Mouse (Mus musculus) limb, embryonic 14.5 days (tissue): ENCODE results near the gene Mup15. TPM values are rescaled to one million over a fixed set of nuclear protein-coding genes. Genes with fewer than 3 reads are reported as not detected.
"Not testable (repeated sequence)": the region's sequence is repeated elsewhere in the genome, so short reads cannot be mapped to it uniquely, and the experiment has no call there.

Experiments
- ATAC-seq: fragments of 200-750 bp; cut with Nextera tagmentation; 2 replicates; pipeline ENCODE4 v1.8.0; 2017; ENCODE audit warnings: low read depth, moderate number of reproducible peaks, moderate TSS enrichment; ENCODE audit not compliant: low FRiP score
- DNase-seq: peaks from one replicate; pipeline ENCODE4 v3.0.0-alpha.2; 2015; ENCODE audit warnings: low spot score
- H3K27ac ChIP-seq: fragments of 300-500 bp; sonication (generic); replicated peaks from 2 replicates; pipeline ENCODE4 v1.5.1; 2014; ENCODE audit warnings: low read depth, mild to moderate bottlenecking, low read length, moderate library complexity, mixed read lengths
- H3K27me3 ChIP-seq: fragments of 300-500 bp; sonication (generic); 2 replicates; pipeline ENCODE4 v1.6.1; 2014; ENCODE audit warnings: low read length, mixed read lengths; ENCODE audit not compliant: control insufficient read depth, insufficient read depth
- H3K36me3 ChIP-seq: fragments of 300-500 bp; sonication (generic); 2 replicates; pipeline ENCODE4 v1.6.1; 2014; ENCODE audit warnings: mild to moderate bottlenecking, low read length, moderate library complexity, mixed read lengths; ENCODE audit not compliant: control insufficient read depth, insufficient read depth
- H3K4me1 ChIP-seq: fragments of 300-500 bp; sonication (generic); 2 replicates; pipeline ENCODE4 v1.6.1; 2014; ENCODE audit warnings: antibody characterized with exemption, low read length, mixed read lengths; ENCODE audit not compliant: control insufficient read depth, insufficient read depth
- H3K4me2 ChIP-seq: fragments of 300-500 bp; sonication (generic); replicated peaks from 2 replicates; pipeline ENCODE4 v1.6.1; 2014; ENCODE audit warnings: low read depth, mild to moderate bottlenecking, low read length, moderate library complexity; ENCODE audit not compliant: severe bottlenecking
- H3K4me3 ChIP-seq: fragments of 300-500 bp; sonication (generic); replicated peaks from 2 replicates; pipeline ENCODE4 v1.5.1; 2014; ENCODE audit warnings: low read length
- H3K9ac ChIP-seq: fragments of 300-500 bp; sonication (generic); 2 replicates; pipeline ENCODE4 v1.6.1; 2014; ENCODE audit warnings: mild to moderate bottlenecking, low read depth, low read length, moderate library complexity; ENCODE audit not compliant: severe bottlenecking
- H3K9me3 ChIP-seq: fragments of 300-500 bp; sonication (generic); 2 replicates; pipeline ENCODE4 v1.6.1; 2016; ENCODE audit warnings: low read length; ENCODE audit not compliant: control insufficient read depth
- WGBS: fragments of 180-500 bp; shearing (Covaris S2); extraction: QIAGEN DNeasy Blood & Tissue Kit; methylation state at CpG from one replicate; pipeline ENCODE4 v1.1.7; 2014; 5-methylcytosine and 5-hydroxymethylcytosine counted together
- polyA plus RNA-seq, 2 experiments: library from polyadenylated mRNA; depleted of rRNA in 1 of 2; stranded (reverse) in 1 of 2; unstranded in 1 of 2; fragments of >200 nt; fragmentation: Nextera tagmentation in 1 of 2; extraction: Ambion mirVana in 1 of 2; gene quantifications; 2 replicates each; pipeline versions ENCODE4 v1.2.1 to v1.2.3; 2012 to 2014

Gene Mup15
- polyA plus RNA-seq (2012; rRNA removed), result 0.08 and 0.10 TPM in 2 replicates
- polyA plus RNA-seq (2014; fragmentation: Nextera tagmentation; extraction: Ambion mirVana), result 0.41 and 2.7 TPM in 2 replicates

- not testable (repeated sequence) for H3K9ac ChIP-seq, H3K4me1 ChIP-seq, H3K9me3 ChIP-seq, H3K36me3 ChIP-seq, DNase-seq, ATAC-seq, H3K27me3 ChIP-seq, H3K4me3 ChIP-seq, H3K4me2 ChIP-seq, H3K27ac ChIP-seq
- WGBS, result no CpG with 5 or more reads among the region's 4 CpGs
These were observed at the start of gene Mup15 for GRCm38 (mm10) chr4:61439643-61440042. Gene Mup15 (minus strand): TSS chr4:61439743.

Other genes starting within 250 kb of the Mup15 start
- not detected in 2 replicates for gene Mup13, start 211.5 kb downstream of the Mup15 start, polyA plus RNA-seq (2012; rRNA removed)
- 0.25 TPM in 1 of 2 replicates, not detected in the other for gene Mup13, start 211.5 kb downstream of the Mup15 start, polyA plus RNA-seq (2014; fragmentation: Nextera tagmentation; extraction: Ambion mirVana)
- 0.10 and 0.14 TPM in 2 replicates for gene Mup14, start 135.7 kb downstream of the Mup15 start, polyA plus RNA-seq (2012; rRNA removed)
- gene Mup14, start 135.7 kb downstream of the Mup15 start, polyA plus RNA-seq (2014; fragmentation: Nextera tagmentation; extraction: Ambion mirVana), result 0.93 TPM in 1 of 2 replicates, not detected in the other
- not detected in 2 replicates for gene Mup16, start 79.8 kb upstream of the Mup15 start, polyA plus RNA-seq (2012; rRNA removed)
- gene Mup16, start 79.8 kb upstream of the Mup15 start, polyA plus RNA-seq (2014; fragmentation: Nextera tagmentation; extraction: Ambion mirVana), result 0.68 TPM in 1 of 2 replicates, not detected in the other
- 0.06 TPM in 1 of 2 replicates, not detected in the other for gene Mup17, start 156.1 kb upstream of the Mup15 start, polyA plus RNA-seq (2012; rRNA removed)
- gene Mup17, start 156.1 kb upstream of the Mup15 start, polyA plus RNA-seq (2014; fragmentation: Nextera tagmentation; extraction: Ambion mirVana), result 0.25 and 1.2 TPM in 2 replicates
- 0.10 TPM in 1 of 2 replicates, not detected in the other for gene Mup18, start 234.4 kb upstream of the Mup15 start, polyA plus RNA-seq (2012; rRNA removed)
- gene Mup18, start 234.4 kb upstream of the Mup15 start, polyA plus RNA-seq (2014; fragmentation: Nextera tagmentation; extraction: Ambion mirVana), result 2.6 TPM in 1 of 2 replicates, not detected in the other